Mouse (Mus musculus) heart, embryonic 11.5 days (tissue): ENCODE data around the gene Slc39a11. TPM values are rescaled to one million over a fixed set of nuclear protein-coding genes. Genes with fewer than 3 reads are reported as not detected.

ENCODE experiments used
- ATAC-seq: fragments of 200-750 bp; cut with Nextera tagmentation; replicated peaks from 2 replicates; pipeline ENCODE4 v1.8.0; 2017; ENCODE audit warnings: moderate library complexity; ENCODE audit not compliant: insufficient number of reproducible peaks, low FRiP score, low TSS enrichment
- H3K27ac ChIP-seq: fragments of 300-500 bp; sonication (generic); 2 replicates; pipeline ENCODE4 v1.5.1; 2014; ENCODE audit warnings: mild to moderate bottlenecking, low read depth, low read length
- H3K27me3 ChIP-seq: fragments of 300-500 bp; sonication (generic); 2 replicates; pipeline ENCODE4 v1.6.1; 2014; ENCODE audit warnings: mild to moderate bottlenecking, low read length, mixed read lengths; ENCODE audit not compliant: control insufficient read depth, insufficient read depth
- H3K36me3 ChIP-seq: fragments of 300-500 bp; sonication (generic); 2 replicates; pipeline ENCODE4 v1.6.1; 2014; ENCODE audit warnings: mild to moderate bottlenecking, low read length, moderate library complexity, mixed read lengths; ENCODE audit not compliant: control insufficient read depth, insufficient read depth
- H3K4me1 ChIP-seq: fragments of 300-500 bp; sonication (generic); 2 replicates; pipeline ENCODE4 v1.6.1; 2014; ENCODE audit warnings: low read length; ENCODE audit not compliant: control insufficient read depth, insufficient read depth
- H3K4me2 ChIP-seq: fragments of 300-500 bp; sonication (generic); 2 replicates; pipeline ENCODE4 v1.6.1; 2014; ENCODE audit warnings: mild to moderate bottlenecking, moderate library complexity
- H3K4me3 ChIP-seq: fragments of 300-500 bp; sonication (generic); 2 replicates; pipeline ENCODE4 v1.5.1; 2014; ENCODE audit warnings: low read depth, low read length
- H3K9ac ChIP-seq: fragments of 300-500 bp; sonication (generic); 2 replicates; pipeline ENCODE4 v1.6.1; 2014; ENCODE audit warnings: mild to moderate bottlenecking, low read depth, low read length, moderate library complexity
- H3K9me3 ChIP-seq: fragments of 300-500 bp; sonication (generic); replicated peaks from 2 replicates; pipeline ENCODE4 v1.6.1; 2016; ENCODE audit warnings: low read length; ENCODE audit not compliant: control insufficient read depth
- WGBS: fragments of 180-500 bp; shearing (Covaris S2); extraction: QIAGEN DNeasy Blood & Tissue Kit; methylation state at CpG from one replicate; pipeline ENCODE4 v1.1.7; 2014; ENCODE audit not compliant: insufficient replicate concordance; 5-methylcytosine and 5-hydroxymethylcytosine counted together
- polyA plus RNA-seq: library from polyadenylated mRNA; unstranded; fragments of >200 nt; fragmentation: Nextera tagmentation; extraction: Ambion mirVana; gene quantifications from 2 replicates; pipeline ENCODE4 v1.2.1, GENCODE M21; 2014

The Slc39a11 gene
- polyA plus RNA-seq, 1 experiment from 2014 or later = 17.1 TPM

- H3K9me3 ChIP-seq = no peaks in the 10 kb centered on the region
- no peaks in the 10 kb centered on the region for H3K36me3 ChIP-seq
- no peak for ATAC-seq
- H3K9ac ChIP-seq = no peak overlapping the region
- H3K27ac ChIP-seq = no peak overlapping the region
- no peak overlapping the region for H3K4me3 ChIP-seq
- no peaks in the 10 kb centered on the region for H3K27me3 ChIP-seq
- H3K4me2 ChIP-seq = no peak overlapping the region
- 67% methylated on average over 10 of the region's 10 CpGs for WGBS
- H3K4me1 ChIP-seq = no peaks in the 10 kb centered on the region
Observed at GRCm38 (mm10) chr11:113552539-113552938, 97.3 kb downstream of the Slc39a11 start.

- no peaks in the 10 kb centered on the region for H3K9me3 ChIP-seq
- no peak overlapping the region for H3K4me3 ChIP-seq
- no peaks in the 10 kb centered on the region for H3K27me3 ChIP-seq
- H3K9ac ChIP-seq = no peak overlapping the region
- 59% methylated on average over 11 of the region's 11 CpGs for WGBS
- peaks cover 3% of the 10 kb centered on the region; the same call in 1 of the 2 replicates for H3K4me1 ChIP-seq
- H3K27ac ChIP-seq = no peak overlapping the region
- no peak for ATAC-seq
- no peak overlapping the region for H3K4me2 ChIP-seq
- no peaks in the 10 kb centered on the region for H3K36me3 ChIP-seq
Observed at GRCm38 (mm10) chr11:113546217-113546877, 103.5 kb downstream of the Slc39a11 start.

- H3K36me3 ChIP-seq = no peaks in the 10 kb centered on the region
- no peaks in the 10 kb centered on the region for H3K27me3 ChIP-seq
- H3K27ac ChIP-seq = no peak overlapping the region
- H3K9ac ChIP-seq = no peak overlapping the region
- peaks cover 3% of the 10 kb centered on the region; the same call in 1 of the 2 replicates for H3K4me1 ChIP-seq
- H3K9me3 ChIP-seq = no peaks in the 10 kb centered on the region
- ATAC-seq = no peak
- H3K4me2 ChIP-seq = no peak overlapping the region
- H3K4me3 ChIP-seq = no peak overlapping the region
- 78% methylated on average over 11 of the region's 11 CpGs for WGBS
Observed at GRCm38 (mm10) chr11:113544017-113544640, 105.8 kb downstream of the Slc39a11 start.

DNA sequence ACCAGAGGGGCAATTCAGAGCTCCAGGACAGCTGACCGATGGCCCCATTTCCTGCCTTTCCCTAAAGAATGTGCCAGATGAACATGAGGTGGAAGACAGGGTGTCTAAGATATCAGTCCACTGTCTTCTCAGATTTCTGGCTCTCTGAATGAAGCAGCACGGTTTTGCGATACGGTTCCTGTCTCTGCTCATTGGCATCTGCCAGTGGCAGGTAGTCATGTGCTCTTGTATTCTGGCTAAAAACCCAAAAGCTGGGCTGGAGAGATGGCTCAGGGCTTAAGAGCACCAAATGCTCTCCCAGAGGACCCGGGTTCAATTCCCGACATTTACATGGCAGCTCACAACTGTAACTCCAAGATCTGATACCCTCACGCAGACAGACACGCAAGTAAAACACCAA, 108.8 kb downstream of the Slc39a11 start:
- no peak for ATAC-seq
- H3K27me3 ChIP-seq = no peaks in the 10 kb centered on the region
- no peaks in the 10 kb centered on the region for H3K36me3 ChIP-seq
- H3K9me3 ChIP-seq = no peaks in the 10 kb centered on the region
- H3K4me2 ChIP-seq = no peak overlapping the region
- WGBS = 93% methylated on average over 8 of the region's 8 CpGs
- no peak overlapping the region for H3K9ac ChIP-seq
- no peak overlapping the region for H3K4me3 ChIP-seq
- no peak overlapping the region for H3K27ac ChIP-seq
- H3K4me1 ChIP-seq = no peaks in the 10 kb centered on the region; the same call in 1 of the 2 replicates

DNA sequence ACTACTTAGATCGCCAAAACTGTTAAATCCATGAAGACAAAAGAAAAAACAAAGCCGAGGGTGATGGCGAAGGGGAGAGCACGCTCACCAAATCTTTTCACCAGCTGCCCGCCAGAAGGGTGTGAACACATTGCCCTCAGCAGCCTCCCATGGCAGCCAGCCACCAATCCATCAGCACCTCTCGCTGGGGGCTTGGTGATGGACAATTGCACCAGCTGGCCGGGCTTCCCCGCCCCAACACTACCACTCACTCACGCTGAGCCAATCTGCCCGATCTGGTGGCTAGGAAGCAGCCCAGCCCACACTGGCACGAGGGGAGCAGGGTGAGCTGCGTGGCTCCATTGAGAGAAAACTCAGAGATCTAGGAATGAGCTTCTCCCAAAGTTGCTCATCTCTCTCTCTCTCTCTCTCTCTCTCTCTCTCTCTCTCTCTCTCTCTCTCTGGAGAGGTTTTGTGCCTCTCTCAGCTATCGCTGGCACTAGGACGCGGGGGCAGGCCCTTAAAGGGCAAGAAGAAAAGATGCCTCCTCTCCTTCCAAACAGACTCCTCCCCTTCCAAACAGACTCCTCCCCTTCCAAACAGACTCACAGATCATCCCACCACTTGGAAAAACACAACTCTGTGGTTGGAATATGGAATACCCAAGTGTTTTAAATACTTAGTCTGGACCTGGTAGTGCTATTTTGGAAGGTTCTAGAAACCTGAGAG, 110.2 kb downstream of the Slc39a11 start:
- Histone ChIP-seq H3K27ac (no peak overlapping the region), H3K36me3 (no peaks in the 10 kb centered on the region), H3K4me1 (no peaks in the 10 kb centered on the region; the same call in 1 of the 2 replicates), H3K9ac (no peak overlapping the region), H3K4me3 (no peak overlapping the region), H3K27me3 (no peaks in the 10 kb centered on the region), H3K9me3 (no peaks in the 10 kb centered on the region), H3K4me2 (no peak overlapping the region)
- WGBS = 42% methylated on average over 15 of the region's 15 CpGs
- no peak; the same call in 1 of the 2 replicates for ATAC-seq

DNA sequence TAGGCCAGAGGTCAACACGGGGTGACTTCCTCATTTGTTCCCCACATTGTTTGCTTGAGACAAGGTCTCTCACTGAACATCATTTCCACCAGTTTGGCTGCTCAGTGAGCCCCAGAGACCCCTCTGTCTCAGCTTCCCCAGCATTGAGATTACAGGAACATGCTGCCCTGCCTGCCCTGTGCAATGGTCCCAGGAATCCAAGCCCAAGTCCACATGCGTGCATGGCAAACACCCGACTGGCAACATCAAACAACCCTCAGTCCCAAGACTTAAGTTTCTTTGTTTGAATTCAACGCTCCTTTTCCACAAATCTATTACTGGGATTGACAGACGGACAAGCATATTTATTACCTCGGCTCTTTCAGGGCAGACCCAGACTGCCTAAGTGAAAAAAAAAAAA, 110.8 kb downstream of the Slc39a11 start:
- Histone ChIP-seq H3K27ac (no peak overlapping the region), H3K9ac (no peak overlapping the region), H3K4me1 (no peaks in the 10 kb centered on the region; the same call in 1 of the 2 replicates), H3K9me3 (no peaks in the 10 kb centered on the region), H3K27me3 (no peaks in the 10 kb centered on the region), H3K36me3 (no peaks in the 10 kb centered on the region), H3K4me3 (no peak overlapping the region), H3K4me2 (no peak overlapping the region)
- no peak for ATAC-seq
- 77% methylated on average over 6 of the region's 6 CpGs for WGBS

DNA sequence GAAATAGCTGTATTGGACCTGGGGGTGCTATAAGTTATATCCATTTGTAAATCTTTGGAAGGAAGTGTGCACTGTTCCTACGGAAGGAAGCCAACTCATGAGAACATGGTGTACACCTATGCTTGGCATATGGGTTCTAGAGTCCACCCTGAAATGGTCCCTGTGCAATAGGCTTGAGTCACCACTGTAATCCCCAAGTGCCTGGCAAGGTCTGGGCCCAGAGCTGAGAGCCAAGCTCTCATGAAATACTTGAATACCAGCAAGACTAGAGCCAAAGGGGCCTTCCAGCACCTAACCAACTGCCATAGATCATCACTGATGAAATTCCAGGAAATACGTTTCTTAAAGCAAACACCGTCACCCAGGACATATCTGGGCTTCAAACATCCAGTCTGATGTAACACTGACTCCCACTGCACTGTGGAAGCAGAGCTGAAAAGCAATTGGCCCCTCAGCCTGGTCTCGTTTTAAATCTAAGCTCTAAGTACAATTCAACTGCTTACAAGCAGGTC, 111.4 kb downstream of the Slc39a11 start:
- H3K36me3 ChIP-seq = no peaks in the 10 kb centered on the region
- H3K27me3 ChIP-seq = no peaks in the 10 kb centered on the region
- no peak overlapping the region for H3K4me3 ChIP-seq
- no peak for ATAC-seq
- WGBS = 81% methylated on average over 4 of the region's 4 CpGs
- H3K4me2 ChIP-seq = no peak overlapping the region
- H3K9ac ChIP-seq = no peak overlapping the region
- no peak overlapping the region for H3K27ac ChIP-seq
- no peaks in the 10 kb centered on the region for H3K9me3 ChIP-seq
- H3K4me1 ChIP-seq = no peaks in the 10 kb centered on the region

DNA sequence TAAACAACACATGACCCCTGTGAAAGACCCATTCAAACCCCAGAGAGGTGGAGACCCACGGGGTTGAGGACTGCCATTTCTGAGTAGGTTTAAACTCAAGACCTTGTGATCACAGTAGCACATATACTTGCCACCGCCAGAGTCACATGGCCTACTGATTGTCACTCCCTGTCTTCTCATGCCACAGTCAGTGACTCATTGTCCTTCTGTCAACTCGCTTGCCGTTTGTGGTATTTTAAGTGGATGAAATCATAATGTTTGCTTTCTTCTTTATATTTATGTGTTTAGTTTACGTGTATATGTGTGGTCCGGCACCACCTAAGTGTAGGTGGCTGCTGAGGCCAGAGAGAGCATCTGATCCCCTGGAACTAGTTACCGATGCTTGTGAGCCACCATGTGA, 112.2 kb downstream of the Slc39a11 start:
- no peak overlapping the region for H3K9ac ChIP-seq
- H3K4me1 ChIP-seq = no peaks in the 10 kb centered on the region
- H3K36me3 ChIP-seq = no peaks in the 10 kb centered on the region
- WGBS = 90% methylated on average over 7 of the region's 7 CpGs
- no peaks in the 10 kb centered on the region for H3K27me3 ChIP-seq
- H3K9me3 ChIP-seq = no peaks in the 10 kb centered on the region
- H3K4me3 ChIP-seq = no peak overlapping the region
- H3K4me2 ChIP-seq = no peak overlapping the region
- no peak for ATAC-seq
- H3K27ac ChIP-seq = no peak overlapping the region
